Mouse (Mus musculus) forebrain, embryonic 11.5 days (tissue): ENCODE data around the gene Lrrc1. TPM values are rescaled to one million over a fixed set of nuclear protein-coding genes. Genes with fewer than 3 reads are reported as not detected.
A peak's percentile ranks its signal among the peaks of the same experiment; 100 is the strongest.
"Not testable (repeated sequence)": the region's sequence is repeated elsewhere in the genome, so short reads cannot be mapped to it uniquely, and the experiment has no call there.

Source experiments
- ATAC-seq: fragments of 200-750 bp; cut with Nextera tagmentation; replicated peaks from 2 replicates; pipeline ENCODE4 v1.8.0; 2017; ENCODE audit warnings: moderate TSS enrichment; ENCODE audit not compliant: low FRiP score
- DNase-seq: peaks from one replicate; pipeline ENCODE4 v3.0.0-alpha.2; 2017; ENCODE audit warnings: low spot score
- H3K27ac ChIP-seq: fragments of 300-500 bp; sonication (generic); 2 replicates; pipeline ENCODE4 v1.5.1; 2014; ENCODE audit warnings: low read depth, low read length
- H3K27me3 ChIP-seq: fragments of 300-500 bp; sonication (generic); 2 replicates; pipeline ENCODE4 v1.6.1; 2014; ENCODE audit warnings: mild to moderate bottlenecking, low read length, mixed read lengths; ENCODE audit not compliant: control insufficient read depth, insufficient read depth
- H3K36me3 ChIP-seq: fragments of 300-500 bp; sonication (generic); 2 replicates; pipeline ENCODE4 v1.6.1; 2014; ENCODE audit warnings: mild to moderate bottlenecking, low read length, moderate library complexity, mixed read lengths; ENCODE audit not compliant: control insufficient read depth, insufficient read depth
- H3K4me1 ChIP-seq: fragments of 300-500 bp; sonication (generic); replicated peaks from 2 replicates; pipeline ENCODE4 v1.6.1; 2014; ENCODE audit warnings: low read length, mixed read lengths; ENCODE audit not compliant: control insufficient read depth, insufficient read depth
- H3K4me2 ChIP-seq: fragments of 300-500 bp; sonication (generic); 2 replicates; pipeline ENCODE4 v1.6.1; 2014; ENCODE audit warnings: low read depth, mild to moderate bottlenecking, low read length, moderate library complexity, mixed read lengths; ENCODE audit not compliant: severe bottlenecking
- H3K4me3 ChIP-seq: fragments of 300-500 bp; sonication (generic); 2 replicates; pipeline ENCODE4 v1.5.1; 2014; ENCODE audit warnings: low read depth, low read length
- H3K9ac ChIP-seq: fragments of 300-500 bp; sonication (generic); 2 replicates; pipeline ENCODE4 v1.6.1; 2014; ENCODE audit warnings: low read length
- H3K9me3 ChIP-seq: fragments of 300-500 bp; sonication (generic); 2 replicates; pipeline ENCODE4 v1.6.1; 2016; ENCODE audit warnings: low read length, mixed read lengths; ENCODE audit not compliant: control insufficient read depth
- WGBS: fragments of 180-500 bp; shearing (Covaris S2); extraction: QIAGEN DNeasy Blood & Tissue Kit; methylation state at CpG from one replicate; pipeline ENCODE4 v1.1.7; 2014; 5-methylcytosine and 5-hydroxymethylcytosine counted together
- polyA plus RNA-seq: library from polyadenylated mRNA; unstranded; fragments of >200 nt; fragmentation: Nextera tagmentation; extraction: Ambion mirVana; gene quantifications from 2 replicates; pipeline ENCODE4 v1.2.1, GENCODE M21; 2014

The Lrrc1 gene
- polyA plus RNA-seq, 1 experiment from 2014 or later, result 22.9 TPM

GRCm38 (mm10) chr9:77577931-77578330 is 33.3 kb upstream of the Lrrc1 start:
- no peaks in the 10 kb centered on the region for H3K27me3 ChIP-seq
- no peak for ATAC-seq

GRCm38 (mm10) chr9:77577409-77577808 is 32.7 kb upstream of the Lrrc1 start:
- Histone ChIP-seq H3K9ac (no peak overlapping the region), H3K9me3 (no peaks in the 10 kb centered on the region), H3K27ac (no peak overlapping the region), H3K27me3 (no peaks in the 10 kb centered on the region), H3K4me1 (no peaks in the 10 kb centered on the region; the same call in 1 of the 2 replicates), H3K4me2 (no peak overlapping the region), H3K36me3 (no peaks in the 10 kb centered on the region), H3K4me3 (no peak overlapping the region)
- ATAC-seq (no peak), DNase-seq (no peak)

More at GRCm38 (mm10) chr9:77577931-77578330, 33.3 kb upstream of the Lrrc1 start:
- WGBS, result 92% methylated on average over 8 of the region's 8 CpGs
- no peaks in the 10 kb centered on the region; the same call in 1 of the 2 replicates for H3K4me1 ChIP-seq
- DNase-seq, result no peak
- no peak overlapping the region for H3K9ac ChIP-seq
- H3K36me3 ChIP-seq, result no peaks in the 10 kb centered on the region
- H3K4me3 ChIP-seq, result no peak overlapping the region
- no peaks in the 10 kb centered on the region for H3K9me3 ChIP-seq
- no peak overlapping the region for H3K4me2 ChIP-seq
- no peak overlapping the region for H3K27ac ChIP-seq

DNA sequence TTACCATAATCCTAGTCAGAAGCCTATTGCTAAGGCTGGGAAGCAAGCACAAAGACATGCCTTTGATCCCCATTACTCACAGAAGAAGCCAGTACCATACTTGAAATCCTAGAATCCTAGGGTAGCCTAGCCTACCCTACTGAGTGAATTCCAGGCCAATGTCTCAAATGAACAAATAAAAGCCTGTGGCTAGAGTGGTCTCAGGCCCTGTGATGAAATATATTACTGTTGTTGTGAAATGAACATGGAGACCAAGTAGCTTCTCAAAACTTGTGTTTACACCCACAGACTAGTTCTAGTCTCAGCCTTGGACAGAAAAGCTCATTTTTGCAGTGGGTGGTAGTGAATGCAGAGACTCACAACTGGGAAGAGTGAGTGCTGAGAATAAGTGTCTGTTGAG is 31.6 kb upstream of the Lrrc1 start:
- Histone ChIP-seq H3K36me3 (no peaks in the 10 kb centered on the region), H3K27me3 (no peaks in the 10 kb centered on the region), H3K27ac (no peak overlapping the region), H3K4me1 (no peaks in the 10 kb centered on the region; the same call in 1 of the 2 replicates), H3K4me3 (no peak overlapping the region), H3K4me2 (no peak overlapping the region), H3K9me3 (no peaks in the 10 kb centered on the region), H3K9ac (no peak overlapping the region)
- ATAC-seq (no peak), DNase-seq (no peak)

- H3K36me3 ChIP-seq, H3K4me3 ChIP-seq, H3K9me3 ChIP-seq, ATAC-seq, H3K27ac ChIP-seq, H3K4me1 ChIP-seq, H3K4me2 ChIP-seq, DNase-seq, H3K9ac ChIP-seq, H3K27me3 ChIP-seq: not testable (repeated sequence)
- WGBS, result 35% methylated on average over 3 of the region's 4 CpGs
These were observed 30.3 kb upstream of the Lrrc1 start for GRCm38 (mm10) chr9:77574996-77575395.

DNA sequence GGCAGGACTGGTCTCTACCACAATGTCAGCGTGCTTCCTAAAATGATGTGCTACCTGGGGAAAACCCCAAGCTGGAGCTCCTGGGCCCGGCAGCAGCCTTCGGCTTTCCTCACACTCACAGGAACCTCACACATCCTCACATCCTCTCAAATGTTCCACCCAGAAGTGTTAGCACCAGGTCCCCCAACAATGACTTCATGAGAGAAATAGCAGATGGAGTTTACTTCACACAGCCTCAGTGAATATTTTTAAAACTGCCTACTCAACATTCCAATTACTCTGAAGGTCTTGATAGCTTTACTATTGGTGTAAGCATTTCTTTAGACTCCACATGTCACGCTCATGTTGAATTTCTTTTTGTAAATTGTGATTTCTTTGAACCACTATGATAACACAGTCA is 27.2 kb upstream of the Lrrc1 start:
- no peak for ATAC-seq
- no peaks in the 10 kb centered on the region; the same call in 1 of the 2 replicates for H3K4me1 ChIP-seq
- WGBS, result 94% methylated on average over 4 of the region's 4 CpGs

GRCm38 (mm10) chr9:77568789-77569506 is 24.3 kb upstream of the Lrrc1 start:
- H3K36me3 ChIP-seq, result no peaks in the 10 kb centered on the region
- 21% methylated on average over 13 of the region's 13 CpGs for WGBS
- no peak overlapping the region for H3K9ac ChIP-seq
- no peaks in the 10 kb centered on the region; the same call in 1 of the 2 replicates for H3K4me1 ChIP-seq
- DNase-seq, result no peak
- H3K4me2 ChIP-seq, result no peak overlapping the region
- ATAC-seq, result peak; percentile 74
- H3K27ac ChIP-seq, result peak overlapping the region; percentile 2; the same call in 1 of the 2 replicates
- H3K9me3 ChIP-seq, result no peaks in the 10 kb centered on the region
- no peaks in the 10 kb centered on the region for H3K27me3 ChIP-seq
- H3K4me3 ChIP-seq, result no peak overlapping the region

More for the DNA sequence above, 27.2 kb upstream of the Lrrc1 start:
- Histone ChIP-seq H3K27me3 (no peaks in the 10 kb centered on the region), H3K9me3 (no peaks in the 10 kb centered on the region), H3K4me2 (no peak overlapping the region), H3K36me3 (no peaks in the 10 kb centered on the region), H3K4me3 (no peak overlapping the region), H3K27ac (no peak overlapping the region), H3K9ac (no peak overlapping the region)
- DNase-seq, result no peak

DNA sequence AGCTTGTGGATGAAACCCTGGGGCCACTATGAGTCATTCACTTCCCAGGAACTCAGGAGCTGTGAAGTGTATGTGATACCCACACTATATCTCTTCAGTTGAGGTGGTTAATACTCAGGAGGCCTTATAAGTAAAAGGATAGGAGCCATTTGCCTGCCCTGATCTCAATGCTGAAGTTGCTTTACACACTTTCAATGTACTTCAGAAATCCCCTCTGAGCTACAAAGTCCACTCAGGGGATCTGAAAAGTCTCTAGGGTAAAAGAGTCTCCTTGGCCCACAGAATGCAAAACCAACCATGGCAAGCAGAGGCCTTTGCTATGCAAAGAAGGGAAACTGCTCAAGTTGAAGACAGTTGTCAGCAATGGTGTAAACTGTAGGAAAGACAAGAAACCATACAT is 17.2 kb upstream of the Lrrc1 start:
- no peak overlapping the region for H3K4me3 ChIP-seq
- H3K4me2 ChIP-seq, result no peak overlapping the region
- no peaks in the 10 kb centered on the region for H3K4me1 ChIP-seq
- no peak for ATAC-seq
- H3K9me3 ChIP-seq, result peaks cover 3% of the 10 kb centered on the region; the same call in 1 of the 2 replicates
- H3K9ac ChIP-seq, result no peak overlapping the region
- H3K36me3 ChIP-seq, result no peaks in the 10 kb centered on the region
- no peak for DNase-seq
- H3K27me3 ChIP-seq, result no peaks in the 10 kb centered on the region
- no peak overlapping the region for H3K27ac ChIP-seq

- 80% methylated on average over 3 of the region's 3 CpGs for WGBS
- ATAC-seq, result no peak
- no peaks in the 10 kb centered on the region for H3K4me1 ChIP-seq
These were observed 13.3 kb upstream of the Lrrc1 start for GRCm38 (mm10) chr9:77557963-77558362.

DNA sequence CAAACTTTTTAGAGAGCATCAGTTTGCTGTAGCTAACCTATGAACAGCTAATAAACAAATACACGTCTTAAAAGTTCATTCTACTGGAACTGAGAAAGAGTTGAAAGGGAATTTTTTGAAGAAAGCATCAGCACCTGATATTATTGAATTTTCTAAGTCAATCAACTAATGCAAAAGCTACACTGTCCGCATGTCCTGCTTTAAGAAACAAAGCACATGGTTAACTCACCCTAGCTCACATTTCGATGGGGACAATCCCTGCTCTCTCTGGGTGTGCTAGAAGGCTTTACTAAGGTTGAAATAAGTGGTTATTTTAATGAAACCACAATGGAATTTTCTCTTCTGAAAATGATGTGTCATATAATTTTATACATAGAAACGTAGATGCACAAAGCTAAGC is 12.5 kb upstream of the Lrrc1 start:
- Histone ChIP-seq H3K9ac (no peak overlapping the region), H3K27ac (no peak overlapping the region), H3K27me3 (no peaks in the 10 kb centered on the region), H3K4me1 (no peaks in the 10 kb centered on the region), H3K4me2 (no peak overlapping the region), H3K36me3 (no peaks in the 10 kb centered on the region), H3K4me3 (no peak overlapping the region), H3K9me3 (no peaks in the 10 kb centered on the region)
- WGBS, result 88% methylated on average over 4 of the region's 4 CpGs
- no peak for ATAC-seq
- no peak for DNase-seq

More at GRCm38 (mm10) chr9:77557963-77558362, 13.3 kb upstream of the Lrrc1 start:
- Histone ChIP-seq H3K4me3 (no peak overlapping the region), H3K9ac (no peak overlapping the region), H3K36me3 (no peaks in the 10 kb centered on the region), H3K9me3 (peaks cover 1% of the 10 kb centered on the region; the same call in 1 of the 2 replicates), H3K4me2 (no peak overlapping the region), H3K27ac (no peak overlapping the region), H3K27me3 (no peaks in the 10 kb centered on the region)
- DNase-seq, result no peak
